ENCODE assay signal across 11 mouse cellular contexts in genomic region chr3:28549391-28549790, GRCm38 (mm10).
DNase-seq lines count a peak whose midpoint lies in the region; ATAC-seq and TF ChIP-seq lines count a peak whose summit lies in the region.
"Had no signal": no experiment of that assay in that cellular context is flagged by ENCODE, and none has a peak within 500 bp of the region (broad histone marks: within the 10 kb centered on the region; RNA-seq: fewer than 3 reads in every experiment).

No protein-coding gene starts in this region.

- peak; percentile 31; the same call in 1 of the 2 replicates for ATAC-seq in intestine, embryonic 15.5 days

- no peak overlapping the region for H3K4me3 ChIP-seq in left cerebral cortex, adult 2 months
- no peak overlapping the region for H3K4me3 ChIP-seq in intestine, embryonic 15.5 days (replicated peaks)
- H3K4me3 ChIP-seq: midbrain, embryonic 12.5 days had no signal

- no peaks in the 10 kb centered on the region for H3K27me3 ChIP-seq in intestine, embryonic 15.5 days (replicated peaks)
- H3K27me3 ChIP-seq: midbrain, embryonic 12.5 days had no signal

- H3K27ac ChIP-seq in left cerebral cortex, adult 2 months = peak overlapping the region; percentile 41
- H3K27ac ChIP-seq in intestine, embryonic 15.5 days = peak overlapping the region; percentile 60
- H3K27ac ChIP-seq: midbrain, embryonic 12.5 days had no signal

- intact Hi-C loops in left cerebral cortex, adult 2 months (cut with DNase I) = loop anchor here (5.0 kb wide), 1 partner anchor 382 kb away; no protein-coding TSS in a partner anchor
- intact Hi-C loops in left cerebral cortex, postnatal 4 days (cut with DNase I) = no loop called here

- WGBS in intestine, embryonic 15.5 days = 30% methylated on average over 6 of the region's 6 CpGs

- no peak overlapping the region for H3K4me2 ChIP-seq in intestine, embryonic 15.5 days (replicated peaks)
- H3K4me2 ChIP-seq: midbrain, embryonic 12.5 days had no signal

- peak; percentile 54 for DNase-seq in adrenal gland, adult 2 months
- no peak for DNase-seq in adrenal gland, adult 8-10 months
- DNase-seq in left cerebral cortex, adult 2 months (ENCODE audit: extremely low spot score in 1 of 2, low spot score in 2 of 2) = no peak
- DNase-seq in left cerebral cortex, postnatal 4 days = no peak
- peak; percentile 27 for DNase-seq in NIH3T3 (ENCODE audit: low read depth)
- no peak for DNase-seq in retina, postnatal 1 day
- no peak for DNase-seq in right cerebral cortex, postnatal 36 days (ENCODE audit: low spot score in 2 of 2)
- DNase-seq: kidney, adult 18-20 months; right cerebral cortex, postnatal 14 days had no signal

- H3K9me3 ChIP-seq in intestine, embryonic 15.5 days = no peaks in the 10 kb centered on the region
- H3K9me3 ChIP-seq: midbrain, embryonic 12.5 days had no signal

- no peaks in the 10 kb centered on the region for H3K36me3 ChIP-seq in intestine, embryonic 15.5 days

- TF ChIP-seq CTCF in left cerebral cortex, adult 2 months (IDR thresholded peaks at IDR 0.05) = no peak

- H3K4me1 ChIP-seq in intestine, embryonic 15.5 days (replicated peaks) = peaks cover 11% of the 10 kb centered on the region

- H3K9ac ChIP-seq in intestine, embryonic 15.5 days = no peak overlapping the region
- H3K9ac ChIP-seq: midbrain, embryonic 12.5 days had no signal

Comparison
In these comparisons a context has a peak if more than half of its experiments do, and no peak if none do; other contexts are left out.
1. DNase-seq: peak in adrenal gland, adult 2 months (single experiment) and NIH3T3 (single experiment); none in adrenal gland, adult 8-10 months (single experiment), left cerebral cortex, adult 2 months (0 of 2), left cerebral cortex, postnatal 4 days (single experiment), retina, postnatal 1 day (single experiment) and right cerebral cortex, postnatal 36 days (0 of 2).